Mouse (Mus musculus): ENCODE measurements around the gene Ttc6.

Ttc6 gene

GRCm38 (mm10) chr12:57563909-57564308 is at the start of gene Ttc6:
Gene Ttc6 (plus strand): TSS chr12:57564113.
- no peak for DNase-seq

GRCm38 (mm10) chr12:57514552-57514951 is 49.4 kb upstream of the Ttc6 start:
- DNase-seq = no peak

GRCm38 (mm10) chr12:57515702-57516377 is 48.1 kb upstream of the Ttc6 start:
- DNase-seq = no peak

GRCm38 (mm10) chr12:57528335-57528734 is 35.6 kb upstream of the Ttc6 start:
- DNase-seq = no peak

GRCm38 (mm10) chr12:57530474-57530873 is 33.4 kb upstream of the Ttc6 start:
- no peak for DNase-seq

GRCm38 (mm10) chr12:57534517-57534878 is 29.4 kb upstream of the Ttc6 start:
- no peak for DNase-seq

GRCm38 (mm10) chr12:57534879-57535611 is 28.9 kb upstream of the Ttc6 start:
- no peak for DNase-seq

- DNase-seq = no peak
Observed at GRCm38 (mm10) chr12:57536056-57536908, 27.6 kb upstream of the Ttc6 start.

GRCm38 (mm10) chr12:57536909-57537670 is 26.8 kb upstream of the Ttc6 start:
- DNase-seq = no peak

- DNase-seq = no peak
Observed at GRCm38 (mm10) chr12:57537791-57538587, 25.9 kb upstream of the Ttc6 start.

- no peak for DNase-seq
Observed at GRCm38 (mm10) chr12:57538588-57539550, 25.0 kb upstream of the Ttc6 start.

GRCm38 (mm10) chr12:57539551-57539985 is 24.3 kb upstream of the Ttc6 start:
- DNase-seq = no peak

- DNase-seq = no peak
Observed at GRCm38 (mm10) chr12:57541118-57541517, 22.8 kb upstream of the Ttc6 start.

GRCm38 (mm10) chr12:57541931-57542745 is 21.8 kb upstream of the Ttc6 start:
- DNase-seq = no peak

- DNase-seq = no peak
Observed at GRCm38 (mm10) chr12:57542746-57543626, 20.9 kb upstream of the Ttc6 start.

GRCm38 (mm10) chr12:57543627-57543991 is 20.3 kb upstream of the Ttc6 start:
- DNase-seq = no peak

- no peak for DNase-seq
Observed at GRCm38 (mm10) chr12:57544641-57545370, 19.1 kb upstream of the Ttc6 start.
